Mouse (Mus musculus) bone marrow macrophage, adult 2 months (primary cell): ENCODE data around the gene Ggcx.

ENCODE experiments used
- CTCF ChIP-seq: IDR thresholded peaks from 2 replicates; pipeline ENCODE4 v1.5.1; 2012; ENCODE audit warnings: low read depth, mild to moderate bottlenecking, low read length, moderate library complexity
- POLR2A ChIP-seq: IDR thresholded peaks from 2 replicates; pipeline ENCODE4 v1.6.1; 2012; ENCODE audit warnings: mild to moderate bottlenecking, low read depth, low read length, borderline replicate concordance

GRCm38 (mm10) chr6:72439355-72440185 is 25.5 kb downstream of the Ggcx start, which contains the start of gene Mat2a:
- TF ChIP-seq CTCF (peak; percentile 21; the same call in 1 of the 2 replicates), POLR2A (peak; percentile 85; the same call in 1 of the 2 replicates)
